Mouse (Mus musculus): ENCODE results near the gene Ccdc171.

DNA sequence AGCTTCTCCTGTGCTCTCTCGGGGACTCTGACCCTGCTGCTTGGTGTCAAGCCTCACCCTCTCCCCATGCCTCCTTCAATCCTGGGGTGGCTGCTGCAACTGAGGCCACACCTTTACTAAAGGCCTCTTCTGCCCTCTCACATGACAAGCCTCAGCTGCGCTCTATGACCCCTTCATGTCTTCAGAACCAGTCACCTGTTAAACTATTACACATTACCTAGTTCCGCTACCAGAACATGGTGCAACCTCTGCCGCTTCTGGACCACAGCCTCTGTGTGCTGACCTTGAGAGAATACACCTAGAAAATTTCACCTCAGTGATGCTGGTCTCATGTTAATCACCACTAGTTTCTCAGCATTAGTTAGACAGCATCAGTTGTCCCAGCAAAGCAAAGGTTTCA is 254.7 kb downstream of the Ccdc171 start:
- no peak for TF ChIP-seq CTCF (IDR thresholded peaks at IDR 0.05; ENCODE audit: borderline replicate concordance, insufficient read depth, low read depth, low read length)
- TF ChIP-seq POLR2A (IDR thresholded peaks at IDR 0.05; ENCODE audit: borderline replicate concordance, insufficient read depth, low read length), result no peak
